Mouse (Mus musculus) right cerebral cortex, adult 2 months (tissue): ENCODE results near the gene Dennd2c.

Experiments used
- DNase-seq, 2 experiments: peaks; one replicate each; pipeline ENCODE4 v3.0.0; 2021 to 2022; ENCODE audit warnings: low spot score in 2 of 2

The Dennd2c gene

GRCm38 (mm10) chr3:103102454-103103390 lies at the start of gene Dennd2c:
Gene Dennd2c (plus strand): TSS chr3:103102604.
- peak; percentile 65 to 70 for DNase-seq

- no peak for DNase-seq
Measured at GRCm38 (mm10) chr3:103056016-103056595, 46.3 kb upstream of the Dennd2c start.

GRCm38 (mm10) chr3:103057752-103058151 lies 44.7 kb upstream of the Dennd2c start:
- peak; percentile 13 to 17 for DNase-seq

- peak; percentile 93 for DNase-seq
Measured at GRCm38 (mm10) chr3:103058207-103059157, 43.9 kb upstream of the Dennd2c start, which contains the start of gene Nras. Gene Nras (plus strand): TSS chr3:103058285.

- DNase-seq: no peak
Measured at GRCm38 (mm10) chr3:103066927-103067326, 35.5 kb upstream of the Dennd2c start.

- DNase-seq: no peak
Measured at GRCm38 (mm10) chr3:103068971-103069370, 33.4 kb upstream of the Dennd2c start.

GRCm38 (mm10) chr3:103073771-103074170 lies 28.6 kb upstream of the Dennd2c start, which contains the start of gene Ampd1:
Gene Ampd1 (plus strand): TSS chr3:103074014.
- no peak for DNase-seq

- DNase-seq: peak in 1 of 2 experiments; percentile 10
Measured at GRCm38 (mm10) chr3:103075871-103076270, 26.5 kb upstream of the Dennd2c start.

GRCm38 (mm10) chr3:103076476-103076875 lies 25.9 kb upstream of the Dennd2c start:
- no peak for DNase-seq

- DNase-seq: peak; percentile 17 to 20
Measured at GRCm38 (mm10) chr3:103079301-103079700, 23.1 kb upstream of the Dennd2c start.

GRCm38 (mm10) chr3:103081051-103081450 lies 21.4 kb upstream of the Dennd2c start:
- DNase-seq: no peak

- DNase-seq: no peak
Measured at GRCm38 (mm10) chr3:103081861-103082453, 20.4 kb upstream of the Dennd2c start.

- no peak for DNase-seq
Measured at GRCm38 (mm10) chr3:103082761-103083160, 19.6 kb upstream of the Dennd2c start.

GRCm38 (mm10) chr3:103085986-103086385 lies 16.4 kb upstream of the Dennd2c start:
- no peak for DNase-seq

- no peak for DNase-seq
Measured at GRCm38 (mm10) chr3:103091753-103092152, 10.7 kb upstream of the Dennd2c start.

- DNase-seq: no peak
Measured at GRCm38 (mm10) chr3:103098662-103099061, 3.7 kb upstream of the Dennd2c start.

- no peak for DNase-seq
Measured at GRCm38 (mm10) chr3:103099667-103100066, 2.7 kb upstream of the Dennd2c start.

GRCm38 (mm10) chr3:103100735-103101134 lies 1.7 kb upstream of the Dennd2c start:
- no peak for DNase-seq

GRCm38 (mm10) chr3:103101194-103101593 lies 1.2 kb upstream of the Dennd2c start:
- DNase-seq: no peak

- peak in 1 of 2 experiments; percentile 9 for DNase-seq
Measured at GRCm38 (mm10) chr3:103101909-103102308, 495 bp upstream of the Dennd2c start.

- no peak for DNase-seq
Measured at GRCm38 (mm10) chr3:103107565-103108240, 5.3 kb downstream of the Dennd2c start.
